Mouse (Mus musculus): ENCODE results near the gene Naxe. TPM values are rescaled to one million over a fixed set of nuclear protein-coding genes. Genes with fewer than 3 reads are reported as not detected.

Gene Naxe
- polyA plus RNA-seq, 1 experiment from 2014 or later: 187 TPM

DNA sequence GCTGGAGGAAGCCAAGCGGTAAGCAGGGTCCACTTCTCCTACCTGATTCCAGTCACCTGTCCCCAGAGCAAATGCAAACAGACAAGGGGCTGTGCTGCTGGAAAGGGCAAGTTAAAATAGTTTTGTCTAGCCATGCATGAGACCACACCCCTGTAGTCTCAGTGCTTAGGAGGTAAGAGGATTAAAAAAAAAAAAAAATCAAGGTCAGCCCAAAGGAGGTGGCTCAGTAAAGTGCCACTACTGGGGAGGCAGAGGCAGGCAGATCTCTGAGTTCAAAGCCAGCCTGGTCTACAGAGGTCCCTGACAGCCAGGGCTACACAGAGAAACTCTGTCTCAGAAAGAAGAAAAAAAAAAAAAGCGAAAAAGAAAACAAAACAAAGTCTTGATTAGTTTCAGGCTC lies 25.7 kb upstream of the Naxe start:
- H3K9me3 ChIP-seq: no peaks in the 10 kb centered on the region
- H3K9ac ChIP-seq: no peak overlapping the region
- no peak overlapping the region for H3K4me2 ChIP-seq (replicated peaks)
- peaks cover 12% of the 10 kb centered on the region for H3K4me1 ChIP-seq
- H3K36me3 ChIP-seq: peaks cover 18% of the 10 kb centered on the region
- no peak for ATAC-seq (ENCODE audit: insufficient number of reproducible peaks, insufficient read depth, low FRiP score, low TSS enrichment)
- 92% methylated on average over 2 of the region's 2 CpGs for WGBS
- no peak overlapping the region for H3K4me3 ChIP-seq
- H3K27me3 ChIP-seq: no peaks in the 10 kb centered on the region
- no peak overlapping the region for H3K27ac ChIP-seq

DNA sequence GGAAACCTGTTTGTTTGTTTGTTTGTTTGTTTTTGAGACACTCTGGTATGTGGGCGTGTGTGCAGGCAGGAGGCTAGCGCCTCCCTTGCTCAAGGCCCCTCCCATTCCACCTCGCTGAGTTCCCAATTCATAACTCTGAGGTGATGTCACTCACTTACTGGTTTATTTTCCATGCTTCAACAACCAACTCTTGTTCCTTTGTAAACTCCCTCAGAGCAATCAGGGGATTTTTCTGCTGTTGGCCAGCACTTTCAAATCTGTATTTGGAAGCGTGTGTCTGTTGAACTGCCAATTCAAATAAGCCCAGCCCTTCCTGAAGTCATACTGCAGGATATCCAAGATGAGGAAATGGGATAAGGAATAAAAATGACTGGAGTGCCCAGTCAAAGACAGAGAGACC lies 24.4 kb upstream of the Naxe start:
- peak overlapping the region; percentile 65; the same call in 1 of the 2 replicates for H3K9ac ChIP-seq
- H3K27me3 ChIP-seq: no peaks in the 10 kb centered on the region
- peak overlapping the region; percentile 69 for H3K4me3 ChIP-seq
- H3K4me1 ChIP-seq: peaks cover 12% of the 10 kb centered on the region
- ATAC-seq (ENCODE audit: insufficient number of reproducible peaks, insufficient read depth, low FRiP score, low TSS enrichment): no peak
- H3K4me2 ChIP-seq (replicated peaks): peak overlapping the region; percentile 84
- no peak overlapping the region for H3K27ac ChIP-seq
- no peaks in the 10 kb centered on the region for H3K9me3 ChIP-seq
- 16% methylated on average over 4 of the region's 4 CpGs for WGBS
- H3K36me3 ChIP-seq: peaks cover 12% of the 10 kb centered on the region

DNA sequence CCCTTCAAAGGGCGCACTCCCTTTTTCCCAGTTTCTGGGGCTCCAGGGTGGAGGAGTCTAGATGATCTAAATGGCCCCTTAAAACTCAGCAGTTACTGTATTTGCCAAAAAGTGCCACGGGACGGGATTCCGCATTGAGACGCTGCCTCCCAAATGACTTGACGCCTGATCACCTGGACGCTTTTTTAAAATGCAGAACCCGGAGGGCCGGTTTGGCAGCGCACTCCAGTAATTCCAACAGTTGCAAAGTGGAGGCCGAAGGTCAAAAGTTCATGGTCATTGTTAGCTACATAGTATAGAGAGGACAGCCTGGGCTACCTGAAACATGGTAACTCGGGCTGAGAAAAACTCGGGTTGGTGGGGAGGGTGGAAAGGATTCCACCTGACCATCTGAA lies 23.9 kb upstream of the Naxe start:
- Histone ChIP-seq H3K4me3 (peak overlapping the region; percentile 69), H3K9me3 (no peaks in the 10 kb centered on the region), H3K9ac (peak overlapping the region; percentile 65), H3K27me3 (no peaks in the 10 kb centered on the region), H3K27ac (no peak overlapping the region), H3K4me1 (peaks cover 12% of the 10 kb centered on the region), H3K4me2 (replicated peaks) (peak overlapping the region; percentile 84), H3K36me3 (peaks cover 11% of the 10 kb centered on the region)
- ATAC-seq (ENCODE audit: insufficient number of reproducible peaks, insufficient read depth, low FRiP score, low TSS enrichment): no peak
- WGBS: 3% methylated on average over 13 of the region's 13 CpGs

DNA sequence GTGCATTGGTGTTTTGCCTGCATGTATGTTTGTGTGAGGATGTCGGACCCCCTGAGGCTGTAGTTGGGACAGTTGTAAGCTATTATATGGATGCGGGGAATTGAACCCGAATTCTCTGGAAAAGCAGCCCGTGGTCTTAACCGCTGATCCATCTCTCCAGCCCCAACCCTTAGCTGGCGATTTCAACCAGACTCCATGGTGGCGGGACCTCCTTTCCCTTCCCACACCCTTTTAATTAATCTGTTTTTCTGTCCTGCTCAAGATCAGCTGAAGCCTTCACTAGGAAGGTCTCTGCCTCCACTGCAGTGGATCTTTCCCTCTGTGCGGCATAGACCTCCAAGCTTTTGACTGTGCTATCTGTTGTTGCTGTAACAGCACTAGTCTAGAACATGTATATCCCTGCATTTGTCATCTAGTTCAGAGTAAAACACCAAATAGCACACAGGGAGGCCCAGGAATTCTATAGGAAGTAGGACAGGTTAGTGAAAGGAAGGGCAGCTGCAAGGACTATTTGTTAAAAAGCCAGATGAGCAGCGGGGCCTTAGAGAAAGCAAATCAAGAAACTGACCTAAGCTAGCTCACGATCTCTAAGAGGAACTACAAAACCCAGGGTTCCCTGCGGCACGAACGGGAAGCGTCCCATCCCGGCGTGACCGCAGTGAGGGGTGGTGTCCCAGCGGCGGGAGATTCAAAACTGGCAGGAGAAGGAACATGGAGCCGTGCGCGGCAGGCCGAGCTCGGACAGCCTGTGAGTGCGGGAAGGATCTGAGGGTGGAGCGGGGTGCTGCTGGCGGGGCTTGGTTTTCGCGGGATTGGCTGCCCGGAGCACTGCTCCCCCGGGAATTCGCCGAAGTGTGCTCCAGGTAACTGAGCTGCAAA lies 23.3 kb upstream of the Naxe start, which contains the start of gene Iqgap3:
Iqgap3 (plus strand) TSS at position 627 of the 879 bp plus-strand sequence.
- H3K4me3 ChIP-seq: peak within 1 kb of the TSS; percentile 69
- H3K27me3 ChIP-seq: no peaks in the 10 kb centered on the region
- peaks cover 12% of the 10 kb centered on the region for H3K4me1 ChIP-seq
- peak; percentile 84 for ATAC-seq (ENCODE audit: insufficient number of reproducible peaks, insufficient read depth, low FRiP score, low TSS enrichment)
- H3K36me3 ChIP-seq: peaks cover 8% of the 10 kb centered on the region; the same call in 1 of the 2 replicates
- no peaks in the 10 kb centered on the region for H3K9me3 ChIP-seq
- H3K27ac ChIP-seq: no peak within 1 kb of the TSS
- peak within 1 kb of the TSS; percentile 65 for H3K9ac ChIP-seq
- WGBS: 20% methylated on average over 33 of the region's 33 CpGs
- peak within 1 kb of the TSS; percentile 84 for H3K4me2 ChIP-seq (replicated peaks)

DNA sequence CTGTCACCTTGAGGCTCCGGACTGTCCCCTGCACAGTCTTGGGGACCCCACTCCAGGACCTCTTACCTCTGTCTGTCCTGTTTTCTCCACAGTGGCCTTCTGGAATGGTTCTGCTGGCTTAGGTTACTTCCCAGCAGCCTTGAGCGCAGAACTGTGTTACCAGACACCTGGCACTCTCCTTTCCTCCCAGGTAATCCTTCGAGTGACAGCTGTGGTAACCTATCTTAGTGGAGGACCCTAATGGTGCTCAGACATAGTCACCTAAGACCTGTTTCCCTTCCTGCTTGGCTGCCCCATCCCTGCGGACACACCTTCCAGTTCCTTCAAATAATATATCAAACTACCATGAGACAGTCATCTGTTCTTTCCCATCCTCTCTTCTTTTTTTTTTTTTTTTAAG lies 19.9 kb upstream of the Naxe start, which contains the start of gene Ttc24:
Ttc24 (minus strand) TSS at position 101 of the 400 bp plus-strand sequence.
- H3K4me3 ChIP-seq: no peak within 1 kb of the TSS
- no peak within 1 kb of the TSS for H3K27ac ChIP-seq
- H3K9ac ChIP-seq: no peak within 1 kb of the TSS
- no peaks in the 10 kb centered on the region for H3K9me3 ChIP-seq
- 70% methylated on average over 4 of the region's 4 CpGs for WGBS
- no peak for ATAC-seq (ENCODE audit: insufficient number of reproducible peaks, insufficient read depth, low FRiP score, low TSS enrichment)
- H3K36me3 ChIP-seq: no peaks in the 10 kb centered on the region
- no peak within 1 kb of the TSS for H3K4me2 ChIP-seq (replicated peaks)
- H3K4me1 ChIP-seq: peaks cover 12% of the 10 kb centered on the region
- H3K27me3 ChIP-seq: 0 out of 2 replicates have a peak, but pooled peaks cover 3% of the 10 kb centered on the region

DNA sequence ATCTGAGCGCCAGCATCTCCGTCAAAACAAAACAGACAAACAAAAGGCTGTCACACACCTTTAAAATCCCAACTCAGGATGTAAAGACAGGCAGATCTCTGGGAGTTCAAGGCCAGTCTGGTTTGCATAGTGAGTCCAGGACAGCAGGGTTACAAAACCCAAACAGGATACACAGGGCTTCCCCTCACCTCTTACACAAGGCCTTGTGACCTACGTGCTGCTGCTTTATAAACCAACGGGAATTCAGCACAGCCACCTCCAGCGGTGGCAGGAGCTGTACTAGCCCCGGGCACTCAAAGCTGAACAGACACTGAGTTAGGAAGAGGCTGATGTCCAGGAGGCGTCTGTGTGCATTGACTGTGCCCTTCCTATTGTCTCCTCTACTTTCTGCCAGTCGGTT lies 19.1 kb upstream of the Naxe start:
- H3K9me3 ChIP-seq: no peaks in the 10 kb centered on the region
- H3K4me1 ChIP-seq: peaks cover 4% of the 10 kb centered on the region
- no peak overlapping the region for H3K27ac ChIP-seq
- no peak overlapping the region for H3K9ac ChIP-seq
- no peak overlapping the region for H3K4me2 ChIP-seq (replicated peaks)
- no peak overlapping the region for H3K4me3 ChIP-seq
- H3K36me3 ChIP-seq: no peaks in the 10 kb centered on the region
- H3K27me3 ChIP-seq: 0 out of 2 replicates have a peak, but pooled peaks cover 3% of the 10 kb centered on the region
- ATAC-seq (ENCODE audit: insufficient number of reproducible peaks, insufficient read depth, low FRiP score, low TSS enrichment): no peak
- WGBS: 35% methylated on average over 8 of the region's 8 CpGs

DNA sequence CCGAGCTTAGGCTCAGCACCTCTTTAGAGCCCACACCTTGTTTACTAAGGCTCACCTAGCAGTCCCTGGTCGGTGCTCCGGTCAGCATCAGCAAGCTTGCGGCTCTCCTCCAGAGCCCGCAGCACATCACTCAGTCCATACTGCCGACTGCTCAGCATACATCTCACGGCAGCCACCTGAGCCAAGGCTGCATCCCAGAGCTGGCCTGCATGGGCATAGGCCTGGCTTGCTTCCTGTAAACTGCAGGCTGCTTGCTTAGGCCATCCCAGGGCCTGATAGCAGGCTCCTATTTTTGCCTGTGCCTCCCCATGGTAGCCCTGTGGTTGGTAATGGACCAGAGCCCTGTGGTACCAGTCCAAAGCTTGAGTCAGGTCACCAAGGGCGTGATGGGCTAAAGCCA lies 16.5 kb upstream of the Naxe start:
- H3K4me2 ChIP-seq (replicated peaks): no peak overlapping the region
- no peaks in the 10 kb centered on the region for H3K4me1 ChIP-seq
- ATAC-seq (ENCODE audit: insufficient number of reproducible peaks, insufficient read depth, low FRiP score, low TSS enrichment): no peak
- WGBS: 81% methylated on average over 8 of the region's 8 CpGs
- no peak overlapping the region for H3K27ac ChIP-seq
- H3K9ac ChIP-seq: no peak overlapping the region
- no peaks in the 10 kb centered on the region for H3K9me3 ChIP-seq
- H3K27me3 ChIP-seq: 0 out of 2 replicates have a peak, but pooled peaks cover 3% of the 10 kb centered on the region
- H3K36me3 ChIP-seq: no peaks in the 10 kb centered on the region
- no peak overlapping the region for H3K4me3 ChIP-seq

DNA sequence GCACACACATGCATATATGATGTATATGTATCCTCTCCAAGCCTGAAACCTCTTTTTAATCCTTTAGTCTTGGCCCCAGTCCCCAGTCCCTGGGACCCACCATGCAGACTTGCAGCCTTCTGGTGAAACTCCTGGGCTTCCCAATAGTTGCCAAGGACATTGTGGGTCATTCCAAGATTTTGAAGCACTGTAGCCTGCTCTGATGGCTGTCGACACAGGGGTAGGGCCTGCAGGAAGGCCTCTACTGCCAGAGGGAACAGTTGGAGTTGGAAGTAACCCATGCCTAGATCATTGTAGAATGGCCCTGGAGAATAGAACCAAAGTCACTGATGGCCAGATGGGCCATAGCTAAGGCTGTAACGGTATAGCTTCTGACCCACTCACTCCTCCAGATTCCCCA lies 16.1 kb upstream of the Naxe start:
- Histone ChIP-seq H3K27me3 (0 out of 2 replicates have a peak, but pooled peaks cover 3% of the 10 kb centered on the region), H3K9me3 (no peaks in the 10 kb centered on the region), H3K36me3 (no peaks in the 10 kb centered on the region), H3K4me2 (replicated peaks) (no peak overlapping the region), H3K9ac (no peak overlapping the region), H3K4me3 (no peak overlapping the region), H3K27ac (no peak overlapping the region), H3K4me1 (no peaks in the 10 kb centered on the region)
- ATAC-seq (ENCODE audit: insufficient number of reproducible peaks, insufficient read depth, low FRiP score, low TSS enrichment): no peak
- 57% methylated on average over 2 of the region's 2 CpGs for WGBS

DNA sequence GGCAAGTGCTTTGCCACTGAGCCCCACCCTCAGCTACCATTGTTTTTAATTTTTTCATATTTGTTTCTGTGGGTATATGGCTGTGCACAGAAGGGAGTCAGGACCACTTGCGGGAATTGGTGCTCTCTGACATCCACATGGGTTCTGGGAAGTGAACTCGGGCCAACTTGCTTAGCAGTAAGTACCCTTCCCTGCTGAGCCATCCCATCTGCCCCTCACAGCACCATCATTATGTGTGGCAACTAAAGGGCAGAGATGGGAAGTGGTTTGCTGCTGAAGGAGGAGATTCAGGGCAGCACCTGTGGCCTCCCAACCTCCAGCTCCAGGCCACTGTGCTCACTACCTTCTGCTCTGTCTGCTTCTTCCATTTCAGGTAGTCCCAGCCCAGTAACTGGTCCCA lies 15.3 kb upstream of the Naxe start:
- H3K4me3 ChIP-seq: no peak overlapping the region
- no peak overlapping the region for H3K27ac ChIP-seq
- H3K27me3 ChIP-seq: 0 out of 2 replicates have a peak, but pooled peaks cover 3% of the 10 kb centered on the region
- H3K4me2 ChIP-seq (replicated peaks): no peak overlapping the region
- no peaks in the 10 kb centered on the region for H3K9me3 ChIP-seq
- H3K4me1 ChIP-seq: no peaks in the 10 kb centered on the region
- no peak for ATAC-seq (ENCODE audit: insufficient number of reproducible peaks, insufficient read depth, low FRiP score, low TSS enrichment)
- no peak overlapping the region for H3K9ac ChIP-seq
- 75% methylated on average over 2 of the region's 2 CpGs for WGBS
- H3K36me3 ChIP-seq: no peaks in the 10 kb centered on the region

DNA sequence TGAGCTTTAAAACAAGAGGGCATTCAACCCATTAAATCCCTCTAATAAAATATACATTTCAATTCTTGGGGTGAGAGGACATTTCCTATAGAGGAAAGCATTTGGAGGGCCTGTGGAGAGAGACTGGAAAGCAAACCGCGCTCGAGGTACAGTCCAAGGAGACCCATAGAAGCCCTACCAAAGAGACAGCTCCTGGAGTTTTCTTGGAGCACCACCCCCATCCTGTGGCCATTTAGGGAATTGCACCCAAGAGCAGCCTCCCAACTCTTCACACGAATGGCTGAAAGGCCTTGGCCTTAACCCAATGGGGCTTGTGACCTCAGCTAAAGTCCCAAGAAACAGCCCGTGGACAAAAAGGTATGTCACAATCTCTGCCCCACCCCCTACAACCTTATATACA lies 13.5 kb upstream of the Naxe start:
- Histone ChIP-seq H3K4me2 (replicated peaks) (no peak overlapping the region), H3K9me3 (no peaks in the 10 kb centered on the region), H3K4me1 (no peaks in the 10 kb centered on the region), H3K36me3 (no peaks in the 10 kb centered on the region), H3K27ac (no peak overlapping the region), H3K4me3 (no peak overlapping the region), H3K9ac (no peak overlapping the region), H3K27me3 (0 out of 2 replicates have a peak, but pooled peaks cover 3% of the 10 kb centered on the region)
- WGBS: 4% methylated on average over 5 of the region's 5 CpGs
- peak; percentile 44; the same call in 1 of the 2 replicates for ATAC-seq (ENCODE audit: insufficient number of reproducible peaks, insufficient read depth, low FRiP score, low TSS enrichment)

DNA sequence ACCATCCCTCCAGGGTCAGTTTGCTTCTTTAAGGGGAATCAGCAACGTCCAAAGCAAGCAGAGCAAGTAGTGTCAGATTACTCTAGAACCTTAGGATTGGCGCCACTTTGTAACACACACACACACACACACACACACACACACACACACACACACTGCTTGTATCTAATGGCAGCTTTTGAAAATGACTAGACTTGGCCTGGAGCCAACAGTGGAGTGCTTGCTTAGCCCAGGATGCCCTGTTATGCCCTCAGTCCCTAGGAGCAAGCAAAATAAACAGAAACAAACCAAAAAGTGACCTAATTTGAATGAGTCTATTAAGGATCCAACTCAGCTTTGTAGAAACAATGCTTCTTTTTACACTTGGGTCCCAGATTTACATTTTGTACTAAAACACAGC lies 10.1 kb upstream of the Naxe start:
- no peak overlapping the region for H3K4me3 ChIP-seq
- H3K9ac ChIP-seq: no peak overlapping the region
- no peaks in the 10 kb centered on the region for H3K27me3 ChIP-seq
- H3K27ac ChIP-seq: no peak overlapping the region
- 10% methylated on average over 2 of the region's 2 CpGs for WGBS
- no peak overlapping the region for H3K4me2 ChIP-seq (replicated peaks)
- H3K36me3 ChIP-seq: no peaks in the 10 kb centered on the region
- no peaks in the 10 kb centered on the region for H3K9me3 ChIP-seq
- H3K4me1 ChIP-seq: no peaks in the 10 kb centered on the region
- ATAC-seq (ENCODE audit: insufficient number of reproducible peaks, insufficient read depth, low FRiP score, low TSS enrichment): no peak

DNA sequence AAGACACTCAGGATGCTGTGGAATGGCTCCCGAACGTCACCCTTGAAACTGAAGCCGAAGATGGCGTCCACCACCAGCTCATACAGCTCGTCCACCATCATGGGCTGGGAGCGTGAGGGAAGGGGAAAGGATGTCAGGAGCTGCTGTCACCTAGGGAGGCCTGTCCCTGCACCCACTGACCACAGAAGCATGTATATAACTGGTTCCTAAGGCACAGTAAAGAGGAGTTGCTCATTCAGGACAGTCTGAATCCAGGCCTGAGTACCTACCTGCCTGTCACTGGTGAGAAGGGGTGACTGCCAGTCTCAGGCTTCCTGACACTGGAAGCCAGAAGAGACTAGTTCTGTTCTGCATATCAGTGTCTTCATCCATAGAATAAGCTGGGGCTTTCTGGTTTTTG lies 1.3 kb downstream of the Naxe start:
- H3K9ac ChIP-seq: peak overlapping the region; percentile 90; the same call in 1 of the 2 replicates
- H3K27ac ChIP-seq: no peak overlapping the region
- 84% methylated on average over 6 of the region's 6 CpGs for WGBS
- H3K36me3 ChIP-seq: peaks cover 47% of the 10 kb centered on the region
- H3K4me3 ChIP-seq: peak overlapping the region; percentile 92; the same call in 1 of the 2 replicates
- H3K27me3 ChIP-seq: no peaks in the 10 kb centered on the region
- peaks cover 10% of the 10 kb centered on the region for H3K4me1 ChIP-seq
- H3K9me3 ChIP-seq: no peaks in the 10 kb centered on the region
- H3K4me2 ChIP-seq (replicated peaks): peak overlapping the region; percentile 84
- no peak for ATAC-seq (ENCODE audit: insufficient number of reproducible peaks, insufficient read depth, low FRiP score, low TSS enrichment)
